Mouse (Mus musculus) embryo, embryonic 11.5 days (tissue): ENCODE measurements around the gene Olfr1465.

ENCODE experiments used
- DNase-seq: peaks from one replicate; pipeline ENCODE4 v3.0.0-alpha.2; 2012; ENCODE audit warnings: low read depth, low spot score

The Olfr1465 gene

GRCm38 (mm10) chr19:13315441-13315840, at the start of gene Olfr1465:
TSS of gene Olfr1465 (minus strand) at chr19:13315541.
- DNase-seq = no peak

- DNase-seq = no peak
Observed at GRCm38 (mm10) chr19:13361936-13362335, 46.6 kb upstream of the Olfr1465 start, which contains the start of gene Olfr1467. TSS of gene Olfr1467 (plus strand) at chr19:13362236.

- DNase-seq = no peak
Observed at GRCm38 (mm10) chr19:13338562-13338961, 23.2 kb upstream of the Olfr1465 start, which contains the start of gene Olfr1466. TSS of gene Olfr1466 (plus strand) at chr19:13338862.
